Mouse (Mus musculus) ES-Bruce4 (cell line): ENCODE results near the gene Elovl6.

Experiments used
- CTCF ChIP-seq: IDR thresholded peaks from one replicate; pipeline ENCODE4 v1.8.1; 2011; ENCODE audit warnings: low read depth, low read length
- EP300 ChIP-seq: IDR thresholded peaks from 2 replicates; pipeline ENCODE4 v1.6.1; 2011; ENCODE audit warnings: low read depth, low read length; ENCODE audit not compliant: insufficient read depth
- POLR2A ChIP-seq: IDR thresholded peaks from one replicate; pipeline ENCODE4 v1.8.1; 2011; ENCODE audit warnings: low read length; ENCODE audit not compliant: insufficient read depth

GRCm38 (mm10) chr3:129624193-129624805 is 92.1 kb downstream of the Elovl6 start:
- TF ChIP-seq CTCF (no peak), POLR2A (no peak), EP300 (no peak)
